Mouse (Mus musculus) MEL (cell line): ENCODE data around the gene Rundc1. TPM values are rescaled to one million over a fixed set of nuclear protein-coding genes. Genes with fewer than 3 reads are reported as not detected.
"Not testable (repeated sequence)": the region's sequence is repeated elsewhere in the genome, so short reads cannot be mapped to it uniquely, and the experiment has no call there.

Source experiments
- DNase-seq: peaks from one replicate; pipeline ENCODE4 v3.0.0; 2011; ENCODE audit warnings: low read depth, low spot score
- H3K27ac ChIP-seq: 2 replicates; pipeline ENCODE4 v1.5.1; 2012; ENCODE audit warnings: low read depth, mild to moderate bottlenecking, control low read depth, low read length, moderate library complexity; ENCODE audit not compliant: control insufficient read depth
- H3K27me3 ChIP-seq, 2 experiments: fragments of 150-350 bp in 1 of 2; sonication (generic) in 1 of 2; 2 replicates each; pipeline ENCODE4 v1.6.1; 2012; ENCODE audit warnings: low read length in 2 of 2, mild to moderate bottlenecking in 2 of 2, improper control_type of control experiment in 1 of 2, moderate library complexity in 1 of 2; ENCODE audit not compliant: insufficient read depth in 2 of 2, control insufficient read depth in 1 of 2
- H3K36me3 ChIP-seq, 2 experiments: 2 replicates each; pipeline ENCODE4 v1.6.1; 2012 to 2014; ENCODE audit warnings: low read length in 2 of 2, improper control_type of control experiment in 1 of 2, inconsistent platforms in 1 of 2, mild to moderate bottlenecking in 1 of 2; ENCODE audit not compliant: insufficient read depth in 2 of 2, control insufficient read depth in 1 of 2
- H3K4me1 ChIP-seq, 2 experiments: fragments of 150-350 bp in 1 of 2; sonication (generic) in 1 of 2; 2 replicates each; pipeline ENCODE4 v1.6.1; 2012; ENCODE audit warnings: low read length in 2 of 2, improper control_type of control experiment in 1 of 2, mild to moderate bottlenecking in 1 of 2; ENCODE audit not compliant: insufficient read depth in 2 of 2, control insufficient read depth in 1 of 2
- H3K4me3 ChIP-seq, 2 experiments: fragments of 150-350 bp in 1 of 2; sonication (generic) in 1 of 2; 2 replicates each; pipeline ENCODE4 v1.5.1; 2012; ENCODE audit warnings: low read depth in 2 of 2, low read length in 2 of 2, mild to moderate bottlenecking in 2 of 2, moderate library complexity in 2 of 2, control low read depth in 1 of 2, improper control_type of control experiment in 1 of 2; ENCODE audit not compliant: control insufficient read depth in 1 of 2, insufficient read depth in 1 of 2
- H3K79me2 ChIP-seq: 2 replicates; pipeline ENCODE4 v1.6.1; 2012; ENCODE audit warnings: mild to moderate bottlenecking, low read length, moderate library complexity; ENCODE audit not compliant: control insufficient read depth, poor library complexity, insufficient read depth
- H3K9ac ChIP-seq: 2 replicates; pipeline ENCODE4 v1.6.1; 2012; ENCODE audit warnings: low read depth, mild to moderate bottlenecking, control low read depth, low read length, moderate library complexity; ENCODE audit not compliant: control insufficient read depth, poor library complexity, severe bottlenecking
- H3K9me3 ChIP-seq: fragments of 150-350 bp; sonication (generic); replicated peaks from 2 replicates; pipeline ENCODE4 v1.6.1; 2012; ENCODE audit warnings: mild to moderate bottlenecking, low read length, improper control_type of control experiment, moderate library complexity; ENCODE audit not compliant: insufficient read depth
- CTCF ChIP-seq, 3 experiments: IDR thresholded peaks in 2 of 3; conservative IDR thresholded peaks in 1 of 3; 2 replicates each; pipeline ENCODE4 v1.5.1; 2011 to 2012; ENCODE audit warnings: low read length in 3 of 3, low read depth in 2 of 3, mild to moderate bottlenecking in 2 of 3, improper control_type of control experiment in 1 of 3, inconsistent platforms in 1 of 3, mixed read lengths in 1 of 3, moderate library complexity in 1 of 3; ENCODE audit not compliant: control insufficient read depth in 1 of 3, insufficient read depth in 1 of 3, poor library complexity in 1 of 3, severe bottlenecking in 1 of 3
- EP300 ChIP-seq, 2 experiments: IDR thresholded peaks; 2 replicates each; pipeline ENCODE4 v1.6.1; 2011; ENCODE audit warnings: improper control_type of control experiment in 2 of 2, low read length in 2 of 2, low read depth in 1 of 2, mild to moderate bottlenecking in 1 of 2
- ETS1 ChIP-seq: IDR thresholded peaks from 2 replicates; pipeline ENCODE4 v1.6.1; 2012; ENCODE audit warnings: low read depth, mild to moderate bottlenecking, inconsistent platforms, low read length, improper control_type of control experiment, moderate library complexity
- GABPA ChIP-seq: IDR thresholded peaks from 2 replicates; pipeline ENCODE4 v1.6.1; 2012; ENCODE audit warnings: low read depth, mild to moderate bottlenecking, inconsistent platforms, low read length, improper control_type of control experiment, moderate library complexity
- KAT2A ChIP-seq: conservative IDR thresholded peaks from 2 replicates; pipeline ENCODE4 v1.6.1; 2012; ENCODE audit warnings: low read depth, low read length, improper control_type of control experiment, inconsistent platforms
- MAFK ChIP-seq: IDR thresholded peaks from 2 replicates; pipeline ENCODE4 v1.6.1; 2011; ENCODE audit warnings: low read depth, mild to moderate bottlenecking, low read length, improper control_type of control experiment, borderline replicate concordance
- MAX ChIP-seq: IDR thresholded peaks from 2 replicates; pipeline ENCODE4 v1.6.1; 2011; ENCODE audit warnings: low read length, improper control_type of control experiment
- MEF2A ChIP-seq: IDR thresholded peaks from 2 replicates; pipeline ENCODE4 v1.6.1; 2014; ENCODE audit warnings: low read depth, mild to moderate bottlenecking, inconsistent platforms, low read length, improper control_type of control experiment; ENCODE audit not compliant: poor library complexity, insufficient replicate concordance, severe bottlenecking; ENCODE audit errors: extremely low read depth
- MXI1 ChIP-seq: IDR thresholded peaks from 2 replicates; pipeline ENCODE4 v1.6.1; 2011; ENCODE audit warnings: mild to moderate bottlenecking, low read depth, low read length, improper control_type of control experiment
- POLR2AphosphoS2 ChIP-seq: IDR thresholded peaks from 2 replicates; pipeline ENCODE4 v1.6.1; 2011; ENCODE audit warnings: low read length, improper control_type of control experiment
- RAD21 ChIP-seq: IDR thresholded peaks from 2 replicates; pipeline ENCODE4 v1.6.1; 2011; ENCODE audit warnings: mild to moderate bottlenecking, low read depth, low read length, improper control_type of control experiment
- SIN3A ChIP-seq: IDR thresholded peaks from 2 replicates; pipeline ENCODE4 v1.6.1; 2012; ENCODE audit warnings: low read length, improper control_type of control experiment, inconsistent platforms
- SMC3 ChIP-seq: IDR thresholded peaks from 2 replicates; pipeline ENCODE4 v1.6.1; 2011; ENCODE audit warnings: low read depth, low read length, improper control_type of control experiment
- TBP ChIP-seq: IDR thresholded peaks from 2 replicates; pipeline ENCODE4 v1.8.0; 2011; ENCODE audit warnings: low read depth, low read length, improper control_type of control experiment
- TCF12 ChIP-seq: IDR thresholded peaks from 2 replicates; pipeline ENCODE4 v1.6.1; 2014; ENCODE audit warnings: low read depth, mild to moderate bottlenecking, inconsistent platforms, low read length, improper control_type of control experiment, moderate library complexity
- USF1 ChIP-seq: IDR thresholded peaks from 2 replicates; pipeline ENCODE4 v1.6.1; 2014; ENCODE audit warnings: low read depth, mild to moderate bottlenecking, inconsistent platforms, low read length, improper control_type of control experiment, moderate library complexity
- ZKSCAN1 ChIP-seq: IDR thresholded peaks from 2 replicates; pipeline ENCODE4 v1.6.1; 2012; ENCODE audit warnings: low read depth, mild to moderate bottlenecking, inconsistent platforms, low read length, improper control_type of control experiment, moderate library complexity
- ZNF384 ChIP-seq: IDR thresholded peaks from 2 replicates; pipeline ENCODE4 v1.6.1; 2012; ENCODE audit warnings: low read depth, mild to moderate bottlenecking, inconsistent platforms, low read length, improper control_type of control experiment
- polyA plus RNA-seq, 2 experiments: library from polyadenylated mRNA; stranded (reverse) in 1 of 2; unstranded in 1 of 2; fragments of >175 nt in 1 of 2; fragments of >200 nt in 1 of 2; gene quantifications; 2 replicates each; pipeline versions ENCODE4 v1.2.1 to v1.2.4; 2012; ENCODE audit warnings: low replicate concordance in 2 of 2, low read depth in 1 of 2; ENCODE audit not compliant: insufficient read length in 2 of 2, insufficient read depth in 1 of 2, missing spikeins in 1 of 2
- total RNA-seq: library from RNA; depleted of rRNA; stranded (reverse); fragments of 300-350 nt; gene quantifications from 2 replicates; pipeline ENCODE4 v1.2.3, GENCODE M21; 2012

Gene Rundc1
- total and polyA plus RNA-seq, 3 experiments, result 9.2 to 13.1 TPM; not detected in 1

- not testable (repeated sequence) for H3K27ac ChIP-seq
Observed at GRCm38 (mm10) chr11:101449596-101449995, 24.7 kb downstream of the Rundc1 start.

GRCm38 (mm10) chr11:101450394-101450793, 25.5 kb downstream of the Rundc1 start:
- peak overlapping the region; percentile 11; the same call in 1 of the 2 replicates for H3K9ac ChIP-seq
- peak; percentile 87 for DNase-seq
- no peak for TF ChIP-seq EP300 (IDR thresholded peaks at IDR 0.05; ENCODE audit: low read depth in 1 of 2, low read length in 2 of 2)
- peak; percentile 49 for TF ChIP-seq SMC3
- no peak for TF ChIP-seq TCF12
- TF ChIP-seq ETS1, result no peak
- TF ChIP-seq MAFK, result no peak
- no peak for TF ChIP-seq MEF2A
- peak; percentile 56; the same call in 1 of the 2 replicates for TF ChIP-seq TBP
- TF ChIP-seq CTCF (IDR thresholded peaks at IDR 0.05 in 2 of 3, conservative IDR thresholded peaks at IDR 0.05 in 1 of 3; ENCODE audit: control insufficient read depth in 1 of 3, insufficient read depth in 1 of 3, low read depth in 2 of 3, low read length in 3 of 3, poor library complexity in 1 of 3, severe bottlenecking in 1 of 3), result peak; percentile 41 to 74 (median 74)
- TF ChIP-seq ZKSCAN1, result no peak
- TF ChIP-seq USF1, result no peak
- TF ChIP-seq RAD21, result peak; percentile 65
- TF ChIP-seq MXI1, result peak; percentile 38; the same call in 1 of the 2 replicates
- no peak for TF ChIP-seq POLR2AphosphoS2
- peak; percentile 51; the same call in 1 of the 2 replicates for TF ChIP-seq SIN3A
- TF ChIP-seq GABPA, result no peak
- 0 out of 2 replicates have a peak, but pooled peaks have one; percentile 12 for TF ChIP-seq MAX
- no peak for TF ChIP-seq KAT2A
- TF ChIP-seq, all 39 proteins: peak for 7

More at GRCm38 (mm10) chr11:101449596-101449995, 24.7 kb downstream of the Rundc1 start:
- H3K4me1 ChIP-seq, result peaks cover 17 to 34% of the 10 kb centered on the region in 2 experiments
- peak; percentile 74 for TF ChIP-seq ZNF384
- TF ChIP-seq TBP, result peak; percentile 90
- H3K79me2 ChIP-seq, H3K9me3 ChIP-seq, H3K27me3 ChIP-seq, DNase-seq: not testable (repeated sequence)
- H3K36me3 ChIP-seq, result peaks cover 4 to 30% of the 10 kb centered on the region in 2 experiments
- peak overlapping the region in 1 of 2 experiments; percentile 87; a peak in 2 of 4 replicates for H3K4me3 ChIP-seq
- peak overlapping the region; percentile 86 for H3K9ac ChIP-seq

More at GRCm38 (mm10) chr11:101450394-101450793, 25.5 kb downstream of the Rundc1 start:
- Histone ChIP-seq H3K4me1 (peaks cover 17 to 29% of the 10 kb centered on the region in 2 experiments), H3K4me3 (no peak overlapping the region), H3K36me3 (peaks cover 0 to 25% of the 10 kb centered on the region in 2 experiments; a peak in 2 of 4 replicates), H3K79me2 (peaks cover 1% of the 10 kb centered on the region), H3K9me3 (no peaks in the 10 kb centered on the region), H3K27me3 (no peaks in the 10 kb centered on the region), H3K27ac (no peak overlapping the region)
